Mouse (Mus musculus): ENCODE data around the gene Mipol1.

- TF ChIP-seq TAL1 (IDR thresholded peaks at IDR 0.05; ENCODE audit: low read length) (peak; percentile 63), GATA1 (IDR thresholded peaks at IDR 0.05; ENCODE audit: low read length) (peak; percentile 74)
These were observed 45.7 kb upstream of the Mipol1 start for GRCm38 (mm10) chr12:57184401-57185147.
